Mouse (Mus musculus) forebrain, embryonic 16.5 days (tissue): ENCODE measurements around the gene Ano2. TPM values are rescaled to one million over a fixed set of nuclear protein-coding genes. Genes with fewer than 3 reads are reported as not detected.

Source experiments
- ATAC-seq: fragments of 200-750 bp; cut with Nextera tagmentation; 2 replicates; pipeline ENCODE4 v1.8.0; 2017; ENCODE audit warnings: mild to moderate bottlenecking, moderate library complexity
- H3K27ac ChIP-seq: fragments of 300-500 bp; sonication (generic); 2 replicates; pipeline ENCODE4 v1.5.1; 2014; ENCODE audit warnings: low read length, control low read depth
- H3K27me3 ChIP-seq: fragments of 300-500 bp; sonication (generic); replicated peaks from 2 replicates; pipeline ENCODE4 v1.6.1; 2014; ENCODE audit warnings: low read length; ENCODE audit not compliant: control insufficient read depth, insufficient read depth
- H3K36me3 ChIP-seq: fragments of 300-500 bp; sonication (generic); 2 replicates; pipeline ENCODE4 v1.6.1; 2014; ENCODE audit not compliant: control insufficient read depth, insufficient read depth
- H3K4me1 ChIP-seq: fragments of 300-500 bp; sonication (generic); replicated peaks from 2 replicates; pipeline ENCODE4 v1.6.1; 2014; ENCODE audit warnings: low read length; ENCODE audit not compliant: control insufficient read depth, insufficient read depth
- H3K4me2 ChIP-seq: fragments of 300-500 bp; sonication (generic); 2 replicates; pipeline ENCODE4 v1.6.1; 2014; ENCODE audit warnings: mild to moderate bottlenecking, low read length, control low read depth
- H3K4me3 ChIP-seq: fragments of 300-500 bp; sonication (generic); replicated peaks from 2 replicates; pipeline ENCODE4 v1.5.1; 2014; ENCODE audit warnings: mild to moderate bottlenecking, low read length, control low read depth
- H3K9ac ChIP-seq: fragments of 300-500 bp; sonication (generic); replicated peaks from 2 replicates; pipeline ENCODE4 v1.6.1; 2014; ENCODE audit warnings: low read depth, low read length, control low read depth
- H3K9me3 ChIP-seq: fragments of 300-500 bp; sonication (generic); 2 replicates; pipeline ENCODE4 v1.6.1; 2016; ENCODE audit warnings: low read length; ENCODE audit not compliant: control insufficient read depth
- WGBS: fragments of 180-500 bp; shearing (Covaris S2); extraction: QIAGEN DNeasy Blood & Tissue Kit; methylation state at CpG from one replicate; pipeline ENCODE4 v1.1.7; 2014; 5-methylcytosine and 5-hydroxymethylcytosine counted together
- polyA plus RNA-seq: library from polyadenylated mRNA; unstranded; fragments of >200 nt; fragmentation: Nextera tagmentation; extraction: Ambion mirVana; gene quantifications from 2 replicates; pipeline ENCODE4 v1.2.1, GENCODE M21; 2015

Gene Ano2
- polyA plus RNA-seq, 1 experiment from 2014 or later, result 0.28 TPM

DNA sequence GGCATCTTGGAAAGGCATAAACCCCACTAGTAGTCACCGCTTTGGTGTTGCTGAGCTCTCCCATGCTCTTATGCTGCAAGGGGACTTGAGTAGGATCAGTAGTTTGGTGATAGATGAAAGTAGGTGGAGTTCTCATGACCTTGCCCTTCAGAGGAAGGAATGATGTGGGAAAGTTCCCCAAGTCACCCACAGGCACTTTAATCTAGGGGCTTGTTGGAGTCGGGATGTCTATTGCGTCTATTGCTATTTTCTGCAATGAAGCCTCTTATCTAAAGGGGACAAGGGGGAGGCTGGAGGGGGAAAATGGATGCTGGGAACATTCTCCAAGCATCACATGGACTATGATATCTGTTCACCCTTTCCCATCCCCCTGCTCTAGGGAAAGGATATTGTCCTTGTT, 235.6 kb downstream of the Ano2 start:
- 98% methylated on average over 3 of the region's 3 CpGs for WGBS
- no peak overlapping the region for H3K9ac ChIP-seq
- H3K4me3 ChIP-seq, result no peak overlapping the region
- no peak overlapping the region for H3K27ac ChIP-seq
- no peak overlapping the region for H3K4me2 ChIP-seq
- H3K9me3 ChIP-seq, result no peaks in the 10 kb centered on the region
- ATAC-seq, result no peak
- H3K4me1 ChIP-seq, result no peaks in the 10 kb centered on the region
- H3K36me3 ChIP-seq, result no peaks in the 10 kb centered on the region
- H3K27me3 ChIP-seq, result no peaks in the 10 kb centered on the region

DNA sequence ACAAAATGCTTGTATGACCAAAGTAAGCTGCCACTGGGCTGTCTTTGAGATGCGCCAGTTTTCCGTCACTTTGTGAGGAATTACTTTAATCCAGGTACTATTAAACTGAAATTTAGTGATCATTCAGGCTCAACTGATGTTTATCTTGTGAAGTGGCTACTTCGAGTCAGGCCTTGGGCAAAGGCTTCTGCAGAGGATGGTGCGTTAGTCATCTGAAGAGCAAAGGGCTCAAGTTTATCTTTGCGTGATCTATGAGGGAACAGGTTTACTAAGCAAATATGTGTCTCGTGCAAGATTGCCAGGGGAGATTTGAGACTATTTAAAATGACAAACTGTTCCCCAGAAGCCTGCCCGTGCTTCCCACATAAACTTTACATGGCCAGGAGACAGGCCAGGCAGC, 241.7 kb downstream of the Ano2 start:
- no peak for ATAC-seq
- Histone ChIP-seq H3K9me3 (no peaks in the 10 kb centered on the region), H3K4me2 (no peak overlapping the region)

DNA sequence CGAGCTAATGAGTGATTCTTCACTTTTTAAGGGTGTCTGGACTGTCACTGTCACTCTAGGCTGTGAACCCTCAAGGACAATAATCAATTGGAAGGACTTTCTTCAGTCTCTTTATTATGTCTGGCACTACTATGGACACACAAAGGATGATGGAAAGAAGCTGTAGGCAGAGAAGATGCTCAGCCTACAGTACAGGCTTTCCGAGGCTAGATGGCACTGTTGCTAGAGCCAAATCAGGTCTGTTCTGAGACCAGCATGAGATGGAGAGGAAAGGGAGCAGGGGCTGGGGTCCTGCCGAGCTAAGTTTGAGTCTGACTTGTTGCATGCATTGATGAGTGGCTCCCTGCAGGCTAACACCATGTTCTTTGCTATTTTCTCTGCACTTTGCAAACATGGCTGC, 264.7 kb downstream of the Ano2 start:
- Histone ChIP-seq H3K4me3 (no peak overlapping the region), H3K9ac (no peak overlapping the region), H3K27me3 (no peaks in the 10 kb centered on the region), H3K9me3 (no peaks in the 10 kb centered on the region), H3K4me2 (no peak overlapping the region), H3K36me3 (no peaks in the 10 kb centered on the region), H3K27ac (no peak overlapping the region), H3K4me1 (no peaks in the 10 kb centered on the region)
- 23% methylated on average over 3 of the region's 3 CpGs for WGBS
- ATAC-seq, result peak; percentile 66

More for the DNA sequence above, 241.7 kb downstream of the Ano2 start:
- Histone ChIP-seq H3K27me3 (no peaks in the 10 kb centered on the region), H3K4me1 (no peaks in the 10 kb centered on the region), H3K9ac (no peak overlapping the region), H3K4me3 (no peak overlapping the region), H3K27ac (no peak overlapping the region), H3K36me3 (no peaks in the 10 kb centered on the region)
- WGBS, result 85% methylated on average over 7 of the region's 7 CpGs

DNA sequence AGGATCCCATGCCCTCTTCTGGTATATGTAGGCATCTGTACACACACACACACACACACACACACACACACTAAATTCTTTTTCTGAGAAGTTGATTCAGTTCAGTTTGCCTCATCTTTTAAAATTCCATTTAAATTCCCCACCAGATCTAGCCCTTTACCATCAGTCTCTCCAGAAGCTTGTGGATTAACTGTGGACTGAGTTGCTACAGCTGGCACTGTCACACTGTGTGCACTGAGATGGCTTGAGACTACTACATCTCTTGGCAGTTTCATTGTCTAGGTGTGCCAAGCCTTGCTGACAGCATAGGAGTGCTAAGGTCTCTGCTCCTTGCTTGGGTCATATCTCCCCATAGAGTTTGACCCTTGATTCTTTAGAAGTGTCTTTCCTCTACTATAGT, 283.3 kb downstream of the Ano2 start:
- Histone ChIP-seq H3K36me3 (no peaks in the 10 kb centered on the region), H3K4me1 (no peaks in the 10 kb centered on the region), H3K9ac (no peak overlapping the region), H3K27me3 (no peaks in the 10 kb centered on the region), H3K4me3 (no peak overlapping the region), H3K9me3 (no peaks in the 10 kb centered on the region), H3K27ac (no peak overlapping the region), H3K4me2 (no peak overlapping the region)
- no peak for ATAC-seq

DNA sequence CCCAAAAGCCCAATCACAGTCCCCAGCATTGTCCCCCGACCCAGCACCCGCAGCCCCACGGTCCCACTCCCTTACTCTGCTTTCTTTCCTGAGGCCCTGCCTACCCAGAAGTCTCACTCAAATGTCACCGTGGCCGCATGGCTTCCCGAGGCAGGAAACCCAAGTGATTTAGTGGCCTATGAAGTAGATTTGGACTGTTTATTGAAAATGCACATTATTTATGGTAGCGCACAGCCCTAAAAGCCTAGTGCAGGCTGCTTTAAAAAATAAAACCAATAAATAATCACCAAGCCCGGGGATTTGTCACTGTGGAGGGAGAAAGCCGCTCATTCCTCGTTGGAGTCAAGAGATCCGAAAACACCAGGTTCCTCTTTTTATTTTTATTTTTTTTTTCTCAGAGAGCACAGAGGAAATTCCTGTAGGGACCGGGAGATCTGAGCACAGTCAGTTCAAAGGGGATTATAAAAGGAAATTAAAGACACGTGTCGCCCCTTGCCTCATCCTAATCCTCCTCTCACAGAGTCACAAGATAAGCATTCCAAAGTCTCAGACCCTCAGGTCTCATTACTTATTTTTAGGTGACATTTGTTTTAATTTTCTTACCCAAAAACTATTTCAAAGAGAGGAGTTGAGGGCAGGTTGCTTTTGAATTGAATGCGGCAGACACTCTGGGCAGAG, 285.7 kb downstream of the Ano2 start:
- WGBS, result 67% methylated on average over 15 of the region's 15 CpGs
- H3K27me3 ChIP-seq, result no peaks in the 10 kb centered on the region
- ATAC-seq, result no peak
- no peaks in the 10 kb centered on the region for H3K36me3 ChIP-seq
- no peak overlapping the region for H3K27ac ChIP-seq
- H3K9me3 ChIP-seq, result no peaks in the 10 kb centered on the region
- H3K4me3 ChIP-seq, result no peak overlapping the region
- H3K4me2 ChIP-seq, result no peak overlapping the region
- no peak overlapping the region for H3K9ac ChIP-seq
- H3K4me1 ChIP-seq, result no peaks in the 10 kb centered on the region

DNA sequence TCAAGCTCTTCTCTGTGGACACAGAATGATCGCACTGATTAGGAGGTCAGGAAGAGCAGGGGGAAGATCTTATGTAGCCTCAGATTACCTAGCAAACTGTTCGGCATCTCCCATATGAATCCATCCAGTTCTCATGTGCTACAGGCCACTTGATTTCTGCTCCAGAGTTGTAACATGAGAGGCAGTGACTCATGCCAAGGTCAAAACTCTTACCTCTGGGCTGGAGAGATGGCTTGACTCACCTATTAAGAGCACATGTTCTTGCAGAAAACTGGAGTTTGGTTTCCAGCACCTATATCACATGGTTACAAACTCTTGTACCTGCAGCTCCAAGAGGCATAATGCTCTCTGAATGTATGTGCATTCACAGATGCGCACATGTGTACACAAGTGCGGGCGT, 289.4 kb downstream of the Ano2 start:
- no peaks in the 10 kb centered on the region for H3K9me3 ChIP-seq
- ATAC-seq, result no peak
- H3K9ac ChIP-seq, result no peak overlapping the region
- H3K27ac ChIP-seq, result no peak overlapping the region
- H3K36me3 ChIP-seq, result no peaks in the 10 kb centered on the region
- H3K4me2 ChIP-seq, result no peak overlapping the region
- 92% methylated on average over 5 of the region's 5 CpGs for WGBS
- no peaks in the 10 kb centered on the region for H3K27me3 ChIP-seq
- no peak overlapping the region for H3K4me3 ChIP-seq
- H3K4me1 ChIP-seq, result no peaks in the 10 kb centered on the region

DNA sequence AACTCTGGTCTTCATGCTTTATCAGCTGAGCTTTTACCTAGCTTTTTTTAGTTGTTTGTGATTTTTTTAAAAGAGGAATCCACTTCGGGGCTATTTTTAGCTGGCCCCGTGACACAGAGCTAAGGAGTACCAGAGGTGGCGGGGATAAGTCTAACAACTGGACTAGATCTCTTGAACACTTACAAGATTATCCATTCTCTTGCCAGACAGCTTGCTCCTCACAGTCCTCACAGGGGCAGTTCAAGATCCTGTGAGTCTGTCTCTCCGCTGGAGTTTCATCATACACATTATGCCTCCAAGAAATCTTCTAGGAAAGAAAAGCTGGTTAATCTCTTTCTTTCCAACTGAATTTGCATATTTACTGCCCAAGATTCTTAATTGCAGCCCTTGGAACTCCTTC, 293.8 kb downstream of the Ano2 start:
- H3K4me2 ChIP-seq, result no peak overlapping the region
- no peaks in the 10 kb centered on the region for H3K9me3 ChIP-seq
- no peak overlapping the region for H3K4me3 ChIP-seq
- ATAC-seq, result no peak
- no peak overlapping the region for H3K27ac ChIP-seq
- no peaks in the 10 kb centered on the region for H3K4me1 ChIP-seq
- no peak overlapping the region for H3K9ac ChIP-seq
- H3K36me3 ChIP-seq, result no peaks in the 10 kb centered on the region
- WGBS, result 79% methylated on average over 4 of the region's 4 CpGs
- H3K27me3 ChIP-seq, result no peaks in the 10 kb centered on the region

DNA sequence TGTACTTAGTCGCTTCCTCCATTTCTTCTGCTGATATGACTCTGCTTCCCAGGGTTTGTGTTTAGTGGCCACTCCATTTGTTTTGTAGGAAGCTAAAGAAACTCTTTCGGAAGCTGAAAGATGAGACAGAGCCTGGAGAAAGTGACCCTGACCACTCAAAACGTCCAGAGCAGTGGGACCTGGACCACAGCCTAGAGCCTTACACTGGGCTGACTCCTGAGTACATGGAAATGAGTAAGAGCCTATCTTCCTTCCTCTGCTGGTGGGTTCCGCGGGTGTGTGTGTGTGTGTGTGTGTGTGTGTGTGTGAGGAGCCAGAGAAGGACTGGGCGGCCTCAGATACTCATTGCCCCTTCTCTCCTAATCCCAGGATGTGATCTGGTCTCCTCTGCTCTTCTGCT, 302.5 kb downstream of the Ano2 start:
- no peak for ATAC-seq
- 58% methylated on average over 6 of the region's 6 CpGs for WGBS
- H3K4me2 ChIP-seq, result no peak overlapping the region

DNA sequence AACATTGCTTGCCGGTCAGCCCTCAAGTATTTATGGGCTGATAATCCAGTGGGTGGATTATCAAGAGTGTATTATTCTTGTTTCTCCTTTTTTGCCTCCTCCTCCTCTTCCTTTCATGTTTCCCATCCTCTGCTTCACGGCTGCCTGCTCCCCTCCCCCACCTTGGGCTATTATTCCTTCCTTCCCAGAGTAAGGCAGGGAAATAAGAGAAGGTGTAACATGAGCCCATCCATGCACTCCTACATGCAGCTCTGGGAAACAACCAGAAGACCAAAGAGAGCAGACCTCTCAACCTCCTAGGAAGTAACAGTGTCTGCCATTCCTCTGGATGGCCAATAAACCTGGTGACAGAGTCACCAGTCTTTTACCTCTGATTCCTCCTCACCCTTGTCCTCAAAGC, 311.6 kb downstream of the Ano2 start:
- no peak overlapping the region for H3K4me2 ChIP-seq

More for the DNA sequence above, 302.5 kb downstream of the Ano2 start:
- Histone ChIP-seq H3K27ac (no peak overlapping the region), H3K4me1 (no peaks in the 10 kb centered on the region), H3K36me3 (no peaks in the 10 kb centered on the region), H3K9ac (no peak overlapping the region), H3K27me3 (no peaks in the 10 kb centered on the region), H3K4me3 (no peak overlapping the region), H3K9me3 (no peaks in the 10 kb centered on the region)

More for the DNA sequence above, 311.6 kb downstream of the Ano2 start:
- no peaks in the 10 kb centered on the region for H3K27me3 ChIP-seq
- no peaks in the 10 kb centered on the region for H3K9me3 ChIP-seq
- 35% methylated on average over 2 of the region's 2 CpGs for WGBS
- H3K4me3 ChIP-seq, result no peak overlapping the region
- H3K4me1 ChIP-seq, result no peaks in the 10 kb centered on the region
- H3K36me3 ChIP-seq, result no peaks in the 10 kb centered on the region
- no peak overlapping the region for H3K9ac ChIP-seq
- H3K27ac ChIP-seq, result no peak overlapping the region
- no peak for ATAC-seq
